Mouse (Mus musculus) small intestine, adult 2 months (tissue): Measurements from ENCODE around the gene Slc22a12. TPM values are rescaled to one million over a fixed set of nuclear protein-coding genes. Genes with fewer than 3 reads are reported as not detected.

Experiments
- H3K27ac ChIP-seq: fragments of 200-500 bp; 2 replicates; pipeline ENCODE4 v1.5.1; 2012; ENCODE audit warnings: low read depth, low read length, control low read depth, inconsistent platforms; ENCODE audit not compliant: insufficient read depth
- H3K27me3 ChIP-seq: fragments of 200-500 bp; 2 replicates; pipeline ENCODE4 v1.6.1; 2012; ENCODE audit warnings: mild to moderate bottlenecking, moderate library complexity, low read length, inconsistent platforms; ENCODE audit not compliant: control insufficient read depth, insufficient read depth
- H3K36me3 ChIP-seq: fragments of 200-500 bp; 2 replicates; pipeline ENCODE4 v1.6.1; 2012; ENCODE audit warnings: mild to moderate bottlenecking, low read length, control low read depth, inconsistent platforms; ENCODE audit not compliant: control insufficient read depth, insufficient read depth
- H3K4me1 ChIP-seq: fragments of 200-500 bp; 2 replicates; pipeline ENCODE4 v1.6.1; 2012; ENCODE audit warnings: low read length, inconsistent platforms, mixed read lengths; ENCODE audit not compliant: control insufficient read depth, insufficient read depth, insufficient read length
- H3K4me3 ChIP-seq: fragments of 200-500 bp; 2 replicates; pipeline ENCODE4 v1.5.1; 2012; ENCODE audit warnings: low read depth, mild to moderate bottlenecking, control low read depth, inconsistent platforms, low read length, moderate library complexity
- CTCF ChIP-seq: fragments of 200-500 bp; IDR thresholded peaks from 2 replicates; pipeline ENCODE4 v1.5.1; 2012; ENCODE audit warnings: low read depth, mild to moderate bottlenecking, control low read depth, inconsistent platforms, low read length, moderate library complexity, mixed read lengths; ENCODE audit not compliant: insufficient replicate concordance, insufficient read length; ENCODE audit errors: extremely low read depth
- POLR2A ChIP-seq: fragments of 200-500 bp; IDR thresholded peaks from 2 replicates; pipeline ENCODE4 v1.6.1; 2012; ENCODE audit warnings: low read depth, mild to moderate bottlenecking, control low read depth, inconsistent platforms, low read length, moderate library complexity
- WGBS: fragments of 180-500 bp; shearing (Covaris S2); methylation state at CpG from one replicate; pipeline ENCODE4 v1.1.7; 2018; 5-methylcytosine and 5-hydroxymethylcytosine counted together
- polyA plus RNA-seq: library from polyadenylated mRNA; depleted of rRNA; stranded (reverse); fragments of >200 nt; gene quantifications from 2 replicates; pipeline ENCODE4 v1.2.3, GENCODE M21; 2012

Slc22a12 gene
- polyA plus RNA-seq, 1 experiment = not detected

GRCm38 (mm10) chr19:6504656-6505045 lies 38.2 kb downstream of the Slc22a12 start:
- no peak for TF ChIP-seq CTCF
- no peak for TF ChIP-seq POLR2A
- WGBS = 84% methylated on average over 12 of the region's 12 CpGs
- peaks cover 8% of the 10 kb centered on the region for H3K4me1 ChIP-seq
- no peak overlapping the region for H3K4me3 ChIP-seq
- no peak overlapping the region for H3K27ac ChIP-seq
- no peaks in the 10 kb centered on the region for H3K36me3 ChIP-seq
- peaks cover 25% of the 10 kb centered on the region for H3K27me3 ChIP-seq

GRCm38 (mm10) chr19:6503926-6504655 lies 38.7 kb downstream of the Slc22a12 start:
- no peak overlapping the region for H3K4me3 ChIP-seq
- 25% methylated on average over 15 of the region's 16 CpGs for WGBS
- H3K27me3 ChIP-seq = peaks cover 31% of the 10 kb centered on the region

GRCm38 (mm10) chr19:6502543-6503319 lies 40.1 kb downstream of the Slc22a12 start:
- Histone ChIP-seq H3K4me3 (peak overlapping the region; percentile 29), H3K4me1 (peaks cover 8% of the 10 kb centered on the region), H3K36me3 (no peaks in the 10 kb centered on the region), H3K27me3 (peaks cover 45% of the 10 kb centered on the region), H3K27ac (no peak overlapping the region)
- TF ChIP-seq CTCF (no peak), POLR2A (no peak)
- 3% methylated on average over 20 of the region's 20 CpGs for WGBS

More at GRCm38 (mm10) chr19:6503926-6504655, 38.7 kb downstream of the Slc22a12 start:
- TF ChIP-seq POLR2A = no peak
- TF ChIP-seq CTCF = no peak
- Histone ChIP-seq H3K36me3 (no peaks in the 10 kb centered on the region), H3K4me1 (peaks cover 8% of the 10 kb centered on the region), H3K27ac (no peak overlapping the region)

- Histone ChIP-seq H3K4me1 (peaks cover 8% of the 10 kb centered on the region), H3K4me3 (peak overlapping the region; percentile 29), H3K27ac (no peak overlapping the region), H3K36me3 (no peaks in the 10 kb centered on the region), H3K27me3 (peaks cover 47% of the 10 kb centered on the region)
- WGBS = 1% methylated on average over 25 of the region's 25 CpGs
- TF ChIP-seq POLR2A (no peak), CTCF (no peak)
Observed at GRCm38 (mm10) chr19:6502035-6502541, 40.7 kb downstream of the Slc22a12 start.

DNA sequence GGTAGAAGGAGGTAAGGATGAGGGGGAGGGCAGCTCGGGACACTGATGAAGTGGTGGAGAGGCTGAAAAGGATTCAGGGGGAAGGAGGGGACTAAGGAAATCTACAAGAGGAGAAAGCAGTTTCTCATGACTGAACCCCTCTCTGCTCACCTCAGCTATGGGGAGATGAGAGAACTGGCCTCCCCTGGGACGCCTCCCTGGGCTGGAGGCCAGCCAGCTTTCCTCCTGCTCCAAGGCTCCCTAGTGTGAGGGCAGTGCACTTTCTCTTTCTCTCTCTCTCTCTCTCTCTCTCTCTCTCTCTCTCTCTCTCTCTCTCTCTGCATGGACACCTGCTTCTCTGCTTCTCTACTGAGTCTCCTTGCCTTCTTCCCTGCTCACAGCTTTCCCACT lies 42.2 kb downstream of the Slc22a12 start:
- no peak overlapping the region for H3K4me3 ChIP-seq
- peaks cover 6% of the 10 kb centered on the region for H3K4me1 ChIP-seq
- peaks cover 59% of the 10 kb centered on the region for H3K27me3 ChIP-seq
- TF ChIP-seq CTCF (no peak), POLR2A (no peak)
- WGBS = 27% methylated on average over 2 of the region's 2 CpGs
- no peak overlapping the region for H3K27ac ChIP-seq
- no peaks in the 10 kb centered on the region for H3K36me3 ChIP-seq

DNA sequence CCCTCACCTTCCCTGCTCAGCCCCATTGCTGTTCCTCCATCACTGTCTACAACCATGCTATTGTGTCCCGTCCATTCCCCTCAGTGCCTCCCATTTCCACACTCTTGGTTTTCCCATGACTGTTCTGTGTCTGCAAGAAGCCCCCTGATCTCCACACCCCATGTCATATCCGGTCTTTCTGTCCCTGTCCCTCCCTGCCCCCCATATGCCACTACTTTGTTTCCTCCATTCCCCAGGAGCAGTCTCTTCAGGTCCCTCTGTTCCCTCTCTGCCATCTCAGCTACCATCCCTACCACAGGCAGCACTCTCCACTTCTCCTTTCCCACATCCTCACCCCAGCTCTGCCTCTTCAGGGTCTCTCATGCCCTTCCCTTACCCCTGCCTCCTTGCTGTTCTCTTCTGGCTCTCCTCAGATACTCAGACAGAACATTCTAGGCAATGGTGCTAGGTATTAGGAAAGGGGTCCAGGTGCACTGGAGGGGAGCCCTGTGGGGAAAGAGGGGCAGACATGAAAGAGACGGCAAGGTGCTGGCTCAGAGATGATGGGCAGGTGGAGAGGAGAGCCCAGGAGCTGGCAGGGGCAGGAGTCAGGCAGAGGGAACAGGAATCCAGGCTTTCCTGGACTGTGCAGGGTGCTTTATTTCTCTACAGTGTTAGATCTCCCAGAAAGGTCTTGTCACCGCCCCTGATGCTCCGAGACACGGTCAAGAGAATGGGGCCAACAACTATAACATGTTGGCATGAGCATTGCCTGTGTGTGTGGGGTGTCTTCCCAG lies 42.8 kb downstream of the Slc22a12 start:
- Histone ChIP-seq H3K36me3 (no peaks in the 10 kb centered on the region), H3K27ac (no peak overlapping the region), H3K4me3 (no peak overlapping the region), H3K4me1 (peaks cover 6% of the 10 kb centered on the region), H3K27me3 (peaks cover 65% of the 10 kb centered on the region)
- TF ChIP-seq CTCF = no peak
- TF ChIP-seq POLR2A = no peak
- WGBS = 61% methylated on average over 6 of the region's 6 CpGs
